Mouse (Mus musculus) thymus, postnatal 25 days (tissue): Measurements from ENCODE around the gene Kmt5c.
"Not testable (repeated sequence)": the region's sequence is repeated elsewhere in the genome, so short reads cannot be mapped to it uniquely, and the experiment has no call there.

Experiments used
- DNase-seq: peaks from one replicate; pipeline ENCODE4 v3.0.0; 2022

Kmt5c gene

GRCm38 (mm10) chr7:4792278-4793212 is 52.6 kb downstream of the Kmt5c start, which contains the start of gene Rpl28:
Gene Rpl28, plus strand, starts transcription at chr7:4792874.
- DNase-seq: peak; percentile 93

GRCm38 (mm10) chr7:4793248-4793647 is 53.3 kb downstream of the Kmt5c start:
- DNase-seq: not testable (repeated sequence)

GRCm38 (mm10) chr7:4793674-4794073 is 53.8 kb downstream of the Kmt5c start:
- no peak for DNase-seq

- no peak for DNase-seq
Measured at GRCm38 (mm10) chr7:4794631-4795168, 54.8 kb downstream of the Kmt5c start.

- peak; percentile 22 for DNase-seq
Measured at GRCm38 (mm10) chr7:4795767-4796433, 56.0 kb downstream of the Kmt5c start.
